In the genomic region with DNA sequence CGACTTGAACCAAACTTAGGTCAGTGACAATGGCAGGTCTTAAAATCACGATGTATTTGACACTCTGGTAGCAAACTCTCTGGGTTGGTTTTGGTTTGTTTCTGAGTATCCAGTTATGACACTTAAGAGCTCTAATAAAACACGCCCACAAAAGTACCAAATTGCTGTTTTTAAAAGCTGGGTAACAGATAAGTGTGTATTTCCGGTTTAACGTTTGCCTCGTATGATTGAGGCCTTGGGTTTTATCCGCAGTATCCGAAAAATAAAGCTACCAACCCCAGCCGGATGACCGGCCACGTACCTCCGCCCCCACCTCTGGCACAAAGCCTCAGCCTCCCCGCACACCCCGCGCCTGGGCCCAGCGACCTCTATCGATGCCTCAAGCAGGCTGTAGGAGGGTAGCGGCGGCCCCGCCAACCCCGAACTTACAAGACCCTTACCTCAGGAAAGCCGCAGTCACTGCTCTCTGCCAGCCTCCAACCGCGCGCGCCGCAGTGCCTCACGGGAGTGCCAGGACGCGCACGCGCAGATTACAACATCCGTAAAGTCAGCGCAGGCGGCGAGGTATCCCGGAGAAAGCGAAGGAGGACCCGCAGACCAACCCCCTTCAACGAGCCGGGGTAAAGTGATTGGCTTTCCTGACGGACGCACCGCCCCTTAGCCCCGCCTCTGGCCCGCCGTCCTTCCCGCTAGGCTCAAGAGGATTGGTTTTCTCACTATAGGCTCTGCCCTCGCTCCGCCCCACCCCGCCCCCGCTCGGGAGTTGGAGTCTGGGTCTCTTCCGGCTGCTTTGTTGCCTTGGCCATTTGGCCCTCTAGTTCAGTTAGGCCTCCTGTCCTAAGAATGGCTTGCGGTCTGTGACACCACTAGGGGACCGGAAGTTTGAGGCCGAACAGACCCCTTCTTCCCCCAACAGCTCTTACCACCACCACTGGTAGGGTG, we compare ENCODE assay signal across 8 mouse cellular contexts. TPM values are rescaled to one million over a fixed set of nuclear protein-coding genes. Genes with fewer than 3 reads are reported as not detected.
DNase-seq lines count a peak whose midpoint lies in the region; ATAC-seq lines count a peak whose summit lies in the region.

Gene Poln, minus strand, starts transcription at position 499 of the 942 bp plus-strand sequence.
Gene Haus3, minus strand, starts transcription at position 578 of the 942 bp plus-strand sequence.

- peak within 1 kb of the TSS; percentile 83 for H3K27ac ChIP-seq in hindbrain, embryonic 11.5 days (ENCODE audit: low read depth, low read length)

- no peaks in the 10 kb centered on the region for H3K9me3 ChIP-seq in hindbrain, embryonic 11.5 days (ENCODE audit: control insufficient read depth, low read length)

- peak; percentile 100 for DNase-seq in Muller cell, postnatal 12 days (ENCODE audit: inconsistent ontology term)
- DNase-seq in cerebellum, adult 9-11 months: peak; percentile 98
- peak; percentile 97 to 98 for DNase-seq in frontal cortex, adult 2 months (ENCODE audit: extremely low spot score in 1 of 2, low spot score in 1 of 2)
- DNase-seq in hindbrain, embryonic 11.5 days (ENCODE audit: low spot score): peak; percentile 98
- DNase-seq in layer of hippocampus, postnatal 10 days (ENCODE audit: low spot score in 2 of 2): peak; percentile 94 to 97
- peak; percentile 99 for DNase-seq in lung, postnatal 10 days
- peak; percentile 96 for DNase-seq in ovary, postnatal 36 days (ENCODE audit: low spot score)
- DNase-seq in thymus, postnatal 25 days: peak; percentile 97

- under 1% methylated on average over 57 of the region's 57 CpGs for WGBS in hindbrain, embryonic 11.5 days

- no peaks in the 10 kb centered on the region for H3K36me3 ChIP-seq in hindbrain, embryonic 11.5 days (ENCODE audit: control insufficient read depth, insufficient read depth, low read length)

- no peaks in the 10 kb centered on the region; the same call in 1 of the 2 replicates for H3K4me1 ChIP-seq in hindbrain, embryonic 11.5 days (replicated peaks; ENCODE audit: control insufficient read depth, insufficient read depth, low read length)

- H3K4me3 ChIP-seq in hindbrain, embryonic 11.5 days (ENCODE audit: low read depth, low read length): peak within 1 kb of the TSS; percentile 82

- peak; percentile 100 for ATAC-seq in hindbrain, embryonic 11.5 days (ENCODE audit: low FRiP score)

- peak within 1 kb of the TSS; percentile 37 for H3K4me2 ChIP-seq in hindbrain, embryonic 11.5 days (replicated peaks; ENCODE audit: low read depth, low read length)

- peak within 1 kb of the TSS; percentile 79 for H3K9ac ChIP-seq in hindbrain, embryonic 11.5 days (ENCODE audit: low read depth, low read length)

- no peaks in the 10 kb centered on the region for H3K27me3 ChIP-seq in hindbrain, embryonic 11.5 days (ENCODE audit: control insufficient read depth, insufficient read depth, low read length)

RNA-seq across cellular contexts. Expression of gene Poln, which starts in this region (rescaled TPM):
- polyA plus RNA-seq in frontal cortex, adult 2 months (2012; rRNA removed): 1.2 TPM in 2 replicates
- polyA plus RNA-seq in hindbrain, embryonic 11.5 days (2014; fragmentation: Nextera tagmentation; extraction: Ambion mirVana): 0.26 and 1.2 TPM in 2 replicates
- 1 to 10 TPM in 1 of 2 experiments, under 1 TPM in 1; 0.58 to 2.0 TPM for total RNA-seq in layer of hippocampus, postnatal 10 days (2021)

RNA-seq across cellular contexts. Expression of gene Haus3, which starts in this region (rescaled TPM):
- 6.5 and 6.7 TPM in 2 replicates for polyA plus RNA-seq in frontal cortex, adult 2 months (2012; rRNA removed)
- 44.1 and 46.9 TPM in 2 replicates for polyA plus RNA-seq in hindbrain, embryonic 11.5 days (2014; fragmentation: Nextera tagmentation; extraction: Ambion mirVana)
- total RNA-seq in layer of hippocampus, postnatal 10 days (2021): 1 to 10 TPM; 6.5 to 8.9 TPM

Comparison
In these comparisons a context has a peak if more than half of its experiments do, and no peak if none do; other contexts are left out.
1. Peak in every context shown above with its lines: DNase-seq, ATAC-seq, H3K4me3 ChIP-seq and H3K27ac ChIP-seq.